Mouse (Mus musculus) stomach, postnatal 0 days (tissue): ENCODE measurements around the gene Cers6. TPM values are rescaled to one million over a fixed set of nuclear protein-coding genes. Genes with fewer than 3 reads are reported as not detected.

Experiments
- ATAC-seq: fragments of 200-750 bp; cut with Nextera tagmentation; 2 replicates; pipeline ENCODE4 v1.8.0; 2017; ENCODE audit not compliant: low FRiP score, low TSS enrichment
- DNase-seq: peaks from one replicate; pipeline ENCODE4 v3.0.0-alpha.2; 2016; ENCODE audit warnings: low spot score
- H3K27ac ChIP-seq: fragments of 300-500 bp; sonication (generic); replicated peaks from 2 replicates; pipeline ENCODE4 v1.5.1; 2014; ENCODE audit warnings: mild to moderate bottlenecking, control low read depth
- H3K27me3 ChIP-seq: fragments of 300-500 bp; sonication (generic); 2 replicates; pipeline ENCODE4 v1.6.1; 2014; ENCODE audit warnings: low read length; ENCODE audit not compliant: control insufficient read depth, insufficient read depth
- H3K36me3 ChIP-seq: fragments of 300-500 bp; sonication (generic); 2 replicates; pipeline ENCODE4 v1.6.1; 2014; ENCODE audit warnings: low read length, mixed read lengths; ENCODE audit not compliant: control insufficient read depth, insufficient read depth
- H3K4me1 ChIP-seq: fragments of 300-500 bp; sonication (generic); replicated peaks from 2 replicates; pipeline ENCODE4 v1.6.1; 2014; ENCODE audit warnings: antibody characterized with exemption; ENCODE audit not compliant: control insufficient read depth, insufficient read depth
- H3K4me2 ChIP-seq: fragments of 300-500 bp; sonication (generic); replicated peaks from 2 replicates; pipeline ENCODE4 v1.6.1; 2014; ENCODE audit warnings: low read depth, mild to moderate bottlenecking, control low read depth, moderate library complexity
- H3K4me3 ChIP-seq: fragments of 300-500 bp; sonication (generic); 2 replicates; pipeline ENCODE4 v1.5.1; 2014; ENCODE audit warnings: low read depth, low read length, control low read depth
- H3K9ac ChIP-seq: fragments of 300-500 bp; sonication (generic); 2 replicates; pipeline ENCODE4 v1.6.1; 2014; ENCODE audit warnings: mild to moderate bottlenecking, low read length, control low read depth, mixed read lengths
- H3K9me3 ChIP-seq: fragments of 300-500 bp; sonication (generic); 2 replicates; pipeline ENCODE4 v1.6.1; 2016; ENCODE audit warnings: low read length; ENCODE audit not compliant: control insufficient read depth
- CTCF ChIP-seq: IDR thresholded peaks from 2 replicates; pipeline ENCODE4 v1.5.1; 2016; ENCODE audit warnings: antibody characterized with exemption, low read depth, mild to moderate bottlenecking, moderate library complexity
- EP300 ChIP-seq: optimal IDR thresholded peaks from 2 replicates; pipeline ENCODE3; 2016; ENCODE audit warnings: antibody characterized with exemption
- WGBS: fragments of 180-500 bp; shearing (Covaris S2); extraction: QIAGEN DNeasy Blood & Tissue Kit; methylation state at CpG from one replicate; pipeline ENCODE4 v1.1.7; 2014; 5-methylcytosine and 5-hydroxymethylcytosine counted together
- polyA plus RNA-seq: library from polyadenylated mRNA; unstranded; fragments of >200 nt; fragmentation: Nextera tagmentation; extraction: Ambion mirVana; gene quantifications from 2 replicates; pipeline ENCODE4 v1.2.1, GENCODE M21; 2015

The Cers6 gene
- polyA plus RNA-seq, 1 experiment from 2014 or later: 8.0 TPM

DNA sequence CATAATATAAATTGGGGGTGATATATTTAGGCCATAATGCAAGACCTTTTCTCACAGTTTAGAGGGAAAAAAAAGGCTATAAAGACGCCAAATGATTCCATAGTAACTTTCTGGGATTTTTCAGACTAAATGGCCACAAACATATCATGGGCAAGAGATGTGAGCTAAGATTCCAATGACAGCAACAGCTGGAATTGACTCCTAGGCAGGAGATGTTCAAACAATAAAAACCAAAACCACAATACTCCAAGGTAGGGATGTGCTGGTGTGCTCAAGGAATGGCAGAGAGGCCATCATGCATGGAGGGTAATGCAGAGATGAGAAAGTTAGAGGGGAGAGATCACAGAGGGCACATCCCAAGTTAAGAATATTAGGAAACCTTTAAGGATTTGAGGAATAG lies 257.8 kb downstream of the Cers6 start:
- DNase-seq: no peak
- Histone ChIP-seq H3K9ac (no peak overlapping the region), H3K36me3 (no peaks in the 10 kb centered on the region), H3K9me3 (no peaks in the 10 kb centered on the region), H3K4me3 (no peak overlapping the region), H3K4me1 (no peaks in the 10 kb centered on the region), H3K27ac (no peak overlapping the region), H3K27me3 (no peaks in the 10 kb centered on the region), H3K4me2 (no peak overlapping the region)
- 81% methylated on average over 1 of the region's 1 CpGs for WGBS
- no peak for ATAC-seq
- TF ChIP-seq EP300: no peak
- TF ChIP-seq CTCF: no peak

DNA sequence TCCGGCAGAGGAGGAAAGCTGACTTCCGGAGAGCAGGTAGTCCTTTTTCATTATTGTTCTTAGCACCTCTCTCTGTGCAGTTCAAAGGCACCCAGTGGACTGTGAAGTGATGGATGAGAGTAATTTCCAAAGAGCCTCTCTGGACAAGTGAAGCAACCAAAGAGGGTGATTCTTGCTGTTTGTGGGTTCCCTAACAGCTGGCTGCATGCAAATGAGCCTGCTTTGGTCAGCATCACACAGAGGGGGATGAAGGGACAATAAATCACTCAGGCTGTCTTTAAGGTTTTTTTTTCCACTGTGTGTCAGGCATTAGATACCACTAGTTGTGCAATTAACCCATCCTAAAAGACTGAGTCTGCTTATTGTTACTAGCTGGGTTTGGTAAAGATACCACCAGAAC lies 258.5 kb downstream of the Cers6 start:
- Histone ChIP-seq H3K9ac (no peak overlapping the region), H3K4me2 (no peak overlapping the region), H3K4me1 (no peaks in the 10 kb centered on the region), H3K27me3 (no peaks in the 10 kb centered on the region), H3K4me3 (no peak overlapping the region), H3K36me3 (no peaks in the 10 kb centered on the region), H3K27ac (no peak overlapping the region), H3K9me3 (no peaks in the 10 kb centered on the region)
- ATAC-seq (no peak), DNase-seq (no peak)
- no peak for TF ChIP-seq EP300
- no peak for TF ChIP-seq CTCF
- 48% methylated on average over 2 of the region's 2 CpGs for WGBS

- TF ChIP-seq EP300 (no peak), CTCF (no peak)
- no peaks in the 10 kb centered on the region for H3K27me3 ChIP-seq
Observed at GRCm38 (mm10) chr2:69121681-69122080, 260.4 kb downstream of the Cers6 start.

DNA sequence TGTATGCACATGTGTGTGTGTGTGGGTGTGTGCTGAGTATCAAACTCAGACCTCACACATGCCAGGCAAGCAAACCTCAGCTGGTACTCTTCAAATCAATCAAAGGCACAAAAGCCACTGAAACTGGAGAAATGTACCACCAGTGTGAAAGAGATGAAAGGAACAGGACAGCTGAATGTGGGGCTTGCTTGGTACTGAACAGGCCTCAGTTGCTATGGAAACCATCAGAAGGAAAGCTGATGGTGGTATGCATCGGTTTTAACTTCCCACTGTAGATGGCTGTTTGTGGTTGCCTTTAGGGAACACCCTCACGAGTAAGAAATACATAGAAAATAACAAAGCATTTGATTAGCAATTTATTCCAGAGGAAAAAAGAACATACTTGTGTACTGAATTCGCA lies 264.2 kb downstream of the Cers6 start:
- H3K36me3 ChIP-seq: no peaks in the 10 kb centered on the region
- DNase-seq (no peak), ATAC-seq (no peak)
- no peak overlapping the region for H3K4me3 ChIP-seq
- 72% methylated on average over 3 of the region's 3 CpGs for WGBS
- H3K9ac ChIP-seq: no peak overlapping the region
- no peaks in the 10 kb centered on the region for H3K9me3 ChIP-seq
- no peak overlapping the region for H3K4me2 ChIP-seq
- TF ChIP-seq CTCF (no peak), EP300 (no peak)
- H3K27ac ChIP-seq: no peak overlapping the region
- no peaks in the 10 kb centered on the region for H3K4me1 ChIP-seq
- H3K27me3 ChIP-seq: no peaks in the 10 kb centered on the region

More at GRCm38 (mm10) chr2:69121681-69122080, 260.4 kb downstream of the Cers6 start:
- Histone ChIP-seq H3K27ac (no peak overlapping the region), H3K9ac (no peak overlapping the region), H3K4me1 (no peaks in the 10 kb centered on the region), H3K4me3 (no peak overlapping the region), H3K36me3 (no peaks in the 10 kb centered on the region), H3K9me3 (no peaks in the 10 kb centered on the region), H3K4me2 (no peak overlapping the region)
- DNase-seq (no peak), ATAC-seq (no peak)
- 75% methylated on average over 4 of the region's 4 CpGs for WGBS

DNA sequence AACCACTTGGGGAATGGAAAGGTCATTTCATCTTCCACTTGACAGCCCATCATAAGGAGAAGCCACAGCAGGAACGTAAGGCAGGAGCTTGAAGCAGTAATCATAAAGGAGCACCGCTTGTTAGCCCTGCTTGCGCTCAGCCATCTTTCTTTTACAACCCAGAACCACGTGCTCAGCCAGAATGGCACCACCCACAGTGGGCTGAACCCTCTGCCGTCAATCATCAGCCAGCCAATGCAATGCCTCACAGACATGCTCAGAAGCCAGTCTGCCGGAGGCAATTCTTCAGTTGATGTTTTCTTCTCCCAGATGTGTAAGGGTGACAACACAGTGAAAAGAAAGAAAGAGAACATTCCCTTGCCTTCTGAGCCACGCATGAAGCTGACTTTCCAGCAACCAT lies 267.1 kb downstream of the Cers6 start:
- Histone ChIP-seq H3K27ac (peak overlapping the region; percentile 30; the same call in 1 of the 2 replicates), H3K9ac (no peak overlapping the region), H3K9me3 (no peaks in the 10 kb centered on the region), H3K4me1 (no peaks in the 10 kb centered on the region), H3K36me3 (no peaks in the 10 kb centered on the region), H3K4me2 (no peak overlapping the region), H3K27me3 (no peaks in the 10 kb centered on the region), H3K4me3 (no peak overlapping the region)
- TF ChIP-seq CTCF: no peak
- no peak for TF ChIP-seq EP300
- ATAC-seq (no peak), DNase-seq (no peak)
- WGBS: 82% methylated on average over 7 of the region's 7 CpGs

DNA sequence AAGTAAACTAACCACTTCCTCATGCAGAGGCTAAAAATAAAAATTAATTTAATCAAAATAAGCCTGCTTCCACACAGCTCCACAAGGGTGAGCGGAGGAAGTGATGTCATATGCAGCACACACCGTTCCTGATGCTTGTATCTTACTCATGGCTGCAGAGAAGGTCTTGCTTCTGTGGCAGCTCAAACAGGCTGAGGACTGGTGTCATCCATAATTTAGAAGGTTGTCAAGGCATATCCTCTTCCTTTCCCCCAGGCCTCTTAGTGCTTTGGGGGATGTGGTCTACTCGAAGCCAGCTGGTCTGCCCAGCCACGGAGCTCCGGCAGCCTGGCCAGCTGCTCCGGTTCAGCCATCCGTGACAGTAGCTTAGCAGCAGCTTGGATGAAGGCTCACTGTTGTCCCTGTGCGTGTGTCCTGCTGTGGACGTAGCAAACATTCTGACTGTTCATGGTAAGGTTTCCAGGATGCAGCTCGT lies 267.7 kb downstream of the Cers6 start:
- Histone ChIP-seq H3K4me1 (no peaks in the 10 kb centered on the region), H3K9me3 (no peaks in the 10 kb centered on the region), H3K4me3 (no peak overlapping the region), H3K36me3 (no peaks in the 10 kb centered on the region), H3K27ac (no peak overlapping the region; the same call in 1 of the 2 replicates), H3K4me2 (no peak overlapping the region), H3K27me3 (no peaks in the 10 kb centered on the region), H3K9ac (no peak overlapping the region)
- DNase-seq (no peak), ATAC-seq (peak; percentile 49)
- TF ChIP-seq EP300: no peak
- TF ChIP-seq CTCF: no peak
- WGBS: 38% methylated on average over 10 of the region's 10 CpGs
